Mouse (Mus musculus) hindbrain, embryonic 11.5 days (tissue): ENCODE measurements around the gene Cabin1. TPM values are rescaled to one million over a fixed set of nuclear protein-coding genes. Genes with fewer than 3 reads are reported as not detected.

Experiments
- ATAC-seq: fragments of 200-750 bp; cut with Nextera tagmentation; 2 replicates; pipeline ENCODE4 v1.8.0; 2017; ENCODE audit warnings: mild to moderate bottlenecking, moderate TSS enrichment, moderate library complexity; ENCODE audit not compliant: low FRiP score
- DNase-seq: peaks from one replicate; pipeline ENCODE4 v3.0.0-alpha.2; 2015; ENCODE audit warnings: low spot score
- H3K27ac ChIP-seq: fragments of 300-500 bp; sonication (generic); 2 replicates; pipeline ENCODE4 v1.5.1; 2014; ENCODE audit warnings: mild to moderate bottlenecking, low read depth, low read length
- H3K27me3 ChIP-seq: fragments of 300-500 bp; sonication (generic); 2 replicates; pipeline ENCODE4 v1.6.1; 2014; ENCODE audit warnings: mild to moderate bottlenecking, low read length, moderate library complexity, mixed read lengths; ENCODE audit not compliant: control insufficient read depth, insufficient read depth
- H3K36me3 ChIP-seq: fragments of 300-500 bp; sonication (generic); 2 replicates; pipeline ENCODE4 v1.6.1; 2014; ENCODE audit warnings: mild to moderate bottlenecking, low read length, moderate library complexity, mixed read lengths; ENCODE audit not compliant: control insufficient read depth, insufficient read depth
- H3K4me1 ChIP-seq: fragments of 300-500 bp; sonication (generic); replicated peaks from 2 replicates; pipeline ENCODE4 v1.6.1; 2014; ENCODE audit warnings: low read length, mixed read lengths; ENCODE audit not compliant: control insufficient read depth, insufficient read depth
- H3K4me2 ChIP-seq: fragments of 300-500 bp; sonication (generic); replicated peaks from 2 replicates; pipeline ENCODE4 v1.6.1; 2014; ENCODE audit warnings: mild to moderate bottlenecking, low read depth, low read length
- H3K4me3 ChIP-seq: fragments of 300-500 bp; sonication (generic); 2 replicates; pipeline ENCODE4 v1.5.1; 2014; ENCODE audit warnings: low read depth, low read length
- H3K9ac ChIP-seq: fragments of 300-500 bp; sonication (generic); 2 replicates; pipeline ENCODE4 v1.6.1; 2014; ENCODE audit warnings: low read depth, low read length
- H3K9me3 ChIP-seq: fragments of 300-500 bp; sonication (generic); 2 replicates; pipeline ENCODE4 v1.6.1; 2016; ENCODE audit warnings: low read length; ENCODE audit not compliant: control insufficient read depth
- WGBS: fragments of 180-500 bp; shearing (Covaris S2); extraction: QIAGEN DNeasy Blood & Tissue Kit; methylation state at CpG from one replicate; pipeline ENCODE4 v1.1.7; 2014; 5-methylcytosine and 5-hydroxymethylcytosine counted together
- polyA plus RNA-seq: library from polyadenylated mRNA; unstranded; fragments of >200 nt; fragmentation: Nextera tagmentation; extraction: Ambion mirVana; gene quantifications from 2 replicates; pipeline ENCODE4 v1.2.1, GENCODE M21; 2014

Cabin1 gene
- polyA plus RNA-seq, 1 experiment from 2014 or later, result 40.9 TPM

DNA sequence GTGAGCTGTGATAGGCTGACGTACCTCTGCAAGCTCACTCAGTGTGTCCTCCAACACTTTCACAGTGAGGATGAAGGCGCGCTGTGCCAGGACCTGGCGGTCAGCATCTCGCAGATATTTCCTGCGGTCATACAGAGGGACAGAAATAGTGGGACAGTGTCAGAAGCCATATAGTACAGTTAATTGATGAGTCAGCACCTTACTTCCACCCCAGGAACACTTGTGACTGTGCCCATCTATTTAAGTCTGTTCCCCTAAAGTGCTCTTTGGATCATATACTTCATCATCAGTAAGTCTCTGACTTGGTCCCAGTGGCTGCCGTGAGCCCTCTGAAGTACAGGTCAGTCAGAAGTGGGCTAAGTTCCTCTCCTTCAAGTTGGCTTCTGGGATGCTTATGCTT lies 106.4 kb downstream of the Cabin1 start:
- over 99% methylated on average over 7 of the region's 7 CpGs for WGBS
- H3K36me3 ChIP-seq, result peaks cover 14% of the 10 kb centered on the region; the same call in 1 of the 2 replicates

DNA sequence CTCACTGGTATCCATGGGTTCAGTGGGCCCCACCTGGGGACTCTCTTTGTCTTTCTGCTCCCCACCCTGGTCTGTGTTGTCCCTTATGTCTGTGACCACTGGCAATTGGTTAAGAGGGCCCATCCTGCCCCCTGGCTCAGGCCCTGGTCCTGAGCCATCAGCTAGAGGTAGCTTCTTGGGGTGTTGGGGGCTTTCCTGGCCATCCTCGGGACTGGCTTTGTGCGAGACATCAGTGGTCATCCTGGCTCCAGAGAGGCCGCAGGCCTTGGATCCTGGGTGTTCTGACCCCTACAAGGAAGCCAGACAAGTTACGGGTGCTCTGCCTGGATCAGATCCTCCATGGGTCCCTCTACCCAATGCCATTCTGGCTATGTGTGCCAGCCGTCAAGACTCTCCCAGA lies 107.0 kb downstream of the Cabin1 start:
- H3K9me3 ChIP-seq, result no peaks in the 10 kb centered on the region
- WGBS, result 93% methylated on average over 5 of the region's 5 CpGs
- no peak overlapping the region for H3K4me2 ChIP-seq
- H3K36me3 ChIP-seq, result peaks cover 14% of the 10 kb centered on the region; the same call in 1 of the 2 replicates
- no peak overlapping the region for H3K9ac ChIP-seq
- H3K4me3 ChIP-seq, result no peak overlapping the region
- no peaks in the 10 kb centered on the region for H3K4me1 ChIP-seq
- ATAC-seq (no peak), DNase-seq (no peak)
- no peak overlapping the region for H3K27ac ChIP-seq
- H3K27me3 ChIP-seq, result no peaks in the 10 kb centered on the region

More for the DNA sequence above, 106.4 kb downstream of the Cabin1 start:
- H3K4me3 ChIP-seq, result no peak overlapping the region
- H3K4me1 ChIP-seq, result no peaks in the 10 kb centered on the region
- no peaks in the 10 kb centered on the region for H3K9me3 ChIP-seq
- no peaks in the 10 kb centered on the region for H3K27me3 ChIP-seq
- H3K4me2 ChIP-seq, result no peak overlapping the region
- ATAC-seq (no peak), DNase-seq (no peak)
- H3K27ac ChIP-seq, result no peak overlapping the region
- no peak overlapping the region for H3K9ac ChIP-seq

DNA sequence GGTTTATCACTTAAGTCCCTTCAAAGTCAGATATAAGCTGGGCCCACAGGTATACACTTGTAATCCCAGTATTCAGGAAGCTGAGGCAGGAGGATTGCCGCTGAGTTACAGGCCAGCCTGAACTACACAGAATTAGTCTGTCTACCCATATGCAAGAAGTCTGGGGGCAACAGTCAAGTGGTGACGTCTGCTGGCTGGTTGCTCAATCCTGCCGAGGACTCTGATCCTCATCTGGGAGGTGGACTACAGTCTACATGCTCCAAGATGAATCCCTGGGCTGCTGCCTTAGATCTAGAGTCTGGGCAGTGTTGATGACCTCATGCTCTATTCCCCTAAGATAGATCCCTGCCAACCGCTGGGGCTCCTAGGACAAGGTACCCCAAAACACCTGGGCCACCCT lies 110.1 kb downstream of the Cabin1 start:
- no peak for DNase-seq
- Histone ChIP-seq H3K36me3 (peaks cover 14% of the 10 kb centered on the region; the same call in 1 of the 2 replicates), H3K27ac (no peak overlapping the region), H3K4me1 (no peaks in the 10 kb centered on the region), H3K27me3 (no peaks in the 10 kb centered on the region), H3K4me3 (no peak overlapping the region), H3K4me2 (no peak overlapping the region), H3K9me3 (no peaks in the 10 kb centered on the region), H3K9ac (no peak overlapping the region)
- no peak for ATAC-seq
- 95% methylated on average over 4 of the region's 4 CpGs for WGBS

DNA sequence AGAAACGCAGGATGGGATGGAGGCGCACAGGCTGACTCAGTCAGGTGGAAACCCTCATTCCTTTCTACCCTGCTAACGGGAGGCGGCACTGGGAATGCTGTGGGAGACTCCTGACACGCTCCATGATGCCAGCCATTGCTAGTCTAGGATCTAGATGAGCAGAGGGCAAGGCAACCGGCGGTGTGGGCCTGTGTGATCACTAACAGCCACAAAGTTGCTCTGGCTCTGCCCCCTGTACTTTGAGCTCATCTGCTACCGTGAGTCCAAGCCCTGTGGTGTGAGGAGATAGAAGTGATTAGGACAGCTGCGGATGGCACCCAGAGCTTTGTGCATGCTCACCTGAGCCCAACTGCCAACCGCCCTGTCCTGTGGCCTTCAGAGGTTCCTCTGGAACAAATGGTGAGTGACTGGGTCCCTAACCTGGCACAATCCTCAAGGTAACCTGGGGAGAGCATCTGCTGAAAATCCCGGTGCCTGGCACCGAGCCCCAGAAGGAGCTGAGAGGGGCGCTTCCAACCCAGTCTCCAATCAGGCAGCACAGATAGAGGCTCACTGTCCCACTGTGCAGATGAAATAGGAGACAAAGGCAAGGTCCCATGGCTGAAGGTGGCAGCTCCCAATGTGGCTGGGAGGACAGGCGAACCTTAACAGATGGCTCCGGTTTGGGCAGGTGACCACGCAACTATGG lies 112.6 kb downstream of the Cabin1 start:
- DNase-seq (no peak), ATAC-seq (no peak)
- H3K9me3 ChIP-seq, result no peaks in the 10 kb centered on the region
- 0 out of 2 replicates have a peak, but pooled peaks cover 8% of the 10 kb centered on the region for H3K36me3 ChIP-seq
- H3K4me2 ChIP-seq, result no peak overlapping the region
- 95% methylated on average over 16 of the region's 16 CpGs for WGBS
- H3K27ac ChIP-seq, result no peak overlapping the region
- H3K4me1 ChIP-seq, result no peaks in the 10 kb centered on the region
- H3K27me3 ChIP-seq, result no peaks in the 10 kb centered on the region
- H3K4me3 ChIP-seq, result no peak overlapping the region
- H3K9ac ChIP-seq, result no peak overlapping the region

DNA sequence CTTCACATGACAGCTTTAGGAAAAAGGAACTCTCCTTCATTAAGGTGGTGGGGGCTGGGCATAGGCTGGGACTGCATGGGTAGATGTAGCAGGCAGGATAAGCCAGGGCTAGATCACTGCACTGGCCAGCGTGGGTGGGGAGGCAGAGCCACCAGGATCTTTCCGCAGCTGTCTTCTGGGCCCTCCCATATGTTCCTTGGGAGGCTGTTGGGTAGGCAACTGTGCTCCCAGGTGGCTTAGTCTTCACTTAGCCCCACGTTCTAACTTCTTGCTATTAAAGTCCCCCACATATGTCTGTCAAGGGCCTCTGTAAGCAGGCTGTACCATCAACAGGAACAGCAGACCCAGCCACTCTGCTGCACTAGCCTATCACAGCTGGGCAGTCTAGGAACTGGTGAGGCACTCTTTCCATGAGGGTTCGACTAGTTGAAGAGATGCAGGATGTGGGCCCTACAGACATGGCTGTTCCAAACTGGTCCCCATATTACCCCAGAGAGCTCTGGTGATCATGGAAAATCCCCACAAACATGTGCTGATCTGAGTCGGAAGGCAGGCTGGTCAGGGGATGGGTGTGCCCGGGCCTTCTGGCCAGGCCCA lies 113.7 kb downstream of the Cabin1 start:
- 89% methylated on average over 6 of the region's 6 CpGs for WGBS
- H3K9ac ChIP-seq, result no peak overlapping the region
- H3K9me3 ChIP-seq, result no peaks in the 10 kb centered on the region
- no peaks in the 10 kb centered on the region for H3K27me3 ChIP-seq
- H3K4me3 ChIP-seq, result no peak overlapping the region
- no peak for ATAC-seq
- DNase-seq, result no peak
- H3K36me3 ChIP-seq, result 0 out of 2 replicates have a peak, but pooled peaks cover 7% of the 10 kb centered on the region
- H3K27ac ChIP-seq, result no peak overlapping the region
- H3K4me1 ChIP-seq, result no peaks in the 10 kb centered on the region
- H3K4me2 ChIP-seq, result no peak overlapping the region

DNA sequence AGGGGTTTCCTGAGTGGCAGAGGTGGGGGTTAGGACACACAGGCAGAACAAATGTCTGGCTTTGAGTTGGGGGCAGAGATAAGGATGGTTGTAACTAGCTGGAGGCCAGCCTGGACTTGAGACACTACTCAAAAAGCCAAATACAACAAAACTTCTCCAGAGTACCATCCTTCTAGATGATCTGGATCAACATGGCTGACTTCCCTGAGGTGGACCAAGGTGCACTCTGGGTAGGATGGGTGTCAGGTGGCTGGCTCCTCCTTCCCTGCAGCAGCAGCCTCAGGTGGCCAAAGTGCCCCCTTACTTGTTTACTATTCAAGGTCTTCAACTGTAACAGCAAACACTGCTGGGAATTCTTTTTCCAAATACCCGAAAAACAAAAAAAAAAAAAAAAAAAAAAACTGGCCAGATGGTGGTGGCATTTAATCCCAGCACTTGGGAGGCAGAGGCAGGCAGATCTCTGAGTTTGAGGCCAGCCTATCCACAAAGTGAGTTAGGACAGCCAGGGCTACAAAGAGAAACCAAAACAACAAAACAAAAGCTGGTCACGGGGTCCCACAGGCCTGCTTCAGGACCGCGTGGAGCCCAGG lies 114.6 kb downstream of the Cabin1 start:
- 88% methylated on average over 4 of the region's 4 CpGs for WGBS
- ATAC-seq, result no peak
- 0 out of 2 replicates have a peak, but pooled peaks cover 3% of the 10 kb centered on the region for H3K36me3 ChIP-seq

DNA sequence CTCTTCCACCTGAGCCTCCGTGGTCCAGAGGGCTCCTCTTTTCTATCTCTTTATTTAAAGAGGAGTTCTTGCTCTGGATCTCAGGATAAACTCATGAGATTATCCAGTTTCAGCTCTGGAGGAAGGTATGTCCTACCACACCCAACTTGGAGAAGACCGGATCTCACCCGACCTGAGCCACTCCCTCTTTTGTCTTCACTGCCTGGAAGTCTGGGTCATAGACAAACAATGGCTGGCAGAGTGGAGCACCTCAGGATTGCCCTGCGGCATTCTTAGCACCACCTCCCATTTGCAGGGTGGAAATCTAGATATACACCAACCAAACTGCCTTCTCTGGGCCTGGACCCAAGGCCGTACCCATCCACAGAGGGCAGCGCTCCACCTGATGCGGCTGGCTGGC lies 115.1 kb downstream of the Cabin1 start:
- no peak overlapping the region for H3K9ac ChIP-seq
- H3K9me3 ChIP-seq, result no peaks in the 10 kb centered on the region
- DNase-seq, result no peak
- ATAC-seq, result no peak
- H3K27me3 ChIP-seq, result no peaks in the 10 kb centered on the region
- 92% methylated on average over 7 of the region's 7 CpGs for WGBS
- H3K4me1 ChIP-seq, result peaks cover 3% of the 10 kb centered on the region; the same call in 1 of the 2 replicates
- H3K4me2 ChIP-seq, result no peak overlapping the region
- H3K27ac ChIP-seq, result no peak overlapping the region
- H3K36me3 ChIP-seq, result no peaks in the 10 kb centered on the region
- no peak overlapping the region for H3K4me3 ChIP-seq

More for the DNA sequence above, 114.6 kb downstream of the Cabin1 start:
- no peaks in the 10 kb centered on the region for H3K9me3 ChIP-seq
- 0 out of 2 replicates have a peak, but pooled peaks cover under 1% of the 10 kb centered on the region for H3K4me1 ChIP-seq
- no peak overlapping the region for H3K4me3 ChIP-seq
- no peak overlapping the region for H3K27ac ChIP-seq
- no peak overlapping the region for H3K4me2 ChIP-seq
- H3K27me3 ChIP-seq, result no peaks in the 10 kb centered on the region
- no peak for DNase-seq
- H3K9ac ChIP-seq, result no peak overlapping the region

DNA sequence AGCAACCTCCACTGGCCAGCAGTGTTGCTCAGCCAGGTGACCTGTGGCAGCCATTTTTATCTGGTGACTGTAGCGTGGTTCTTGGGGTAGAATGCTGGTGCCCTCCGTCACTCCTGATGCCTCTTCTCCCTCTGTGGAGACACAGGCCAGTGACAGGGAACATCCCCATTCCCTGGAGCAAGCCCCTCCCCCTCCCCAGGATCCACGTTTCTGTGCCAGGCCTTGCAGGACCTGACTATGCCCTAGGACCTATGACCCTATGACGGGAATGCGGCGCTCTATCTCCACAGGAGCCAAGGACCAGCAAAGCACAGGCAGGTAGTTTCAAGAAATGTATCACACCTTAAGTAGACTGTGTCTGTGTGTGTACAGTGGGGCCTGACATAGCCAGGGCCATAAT lies 116.0 kb downstream of the Cabin1 start:
- Histone ChIP-seq H3K36me3 (no peaks in the 10 kb centered on the region), H3K9me3 (no peaks in the 10 kb centered on the region), H3K4me2 (no peak overlapping the region), H3K27me3 (no peaks in the 10 kb centered on the region), H3K4me3 (no peak overlapping the region), H3K4me1 (peaks cover 7% of the 10 kb centered on the region), H3K9ac (no peak overlapping the region), H3K27ac (no peak overlapping the region)
- 92% methylated on average over 6 of the region's 6 CpGs for WGBS
- ATAC-seq (no peak), DNase-seq (no peak)
